Mouse (Mus musculus) ovary, postnatal 14 days (tissue): ENCODE measurements at regions not wholly inside any gene's neighbourhood (a gene's known extent, or its start where the extent isn't known, plus 50 kb on each side); places are given as distances from the start of the nearest gene placed in this dataset.

ENCODE experiments used
- DNase-seq: peaks from one replicate; pipeline ENCODE4 v3.0.0; 2022; ENCODE audit warnings: low spot score

- no peak for DNase-seq
Measured at GRCm38 (mm10) chr7:129918240-129919200, 326.9 kb downstream of the Wdr11 start.

GRCm38 (mm10) chr7:129922291-129922690, 330.6 kb downstream of the Wdr11 start:
- DNase-seq, result no peak

- no peak for DNase-seq
Measured at GRCm38 (mm10) chr7:129936731-129937130, 345.1 kb downstream of the Wdr11 start.

- DNase-seq, result no peak
Measured at GRCm38 (mm10) chr7:129937715-129938114, 346.1 kb downstream of the Wdr11 start.

GRCm38 (mm10) chr7:129938141-129938540, 346.5 kb downstream of the Wdr11 start:
- DNase-seq, result no peak

GRCm38 (mm10) chr7:129939266-129939665, 347.6 kb downstream of the Wdr11 start:
- DNase-seq, result no peak

GRCm38 (mm10) chr7:129941311-129942029, 349.8 kb downstream of the Wdr11 start:
- DNase-seq, result no peak

GRCm38 (mm10) chr7:129948613-129949110, 357.0 kb downstream of the Wdr11 start:
- no peak for DNase-seq

GRCm38 (mm10) chr7:129950456-129950855, 358.8 kb downstream of the Wdr11 start:
- no peak for DNase-seq

- no peak for DNase-seq
Measured at GRCm38 (mm10) chr7:129958379-129958778, 366.7 kb downstream of the Wdr11 start.

- DNase-seq, result no peak
Measured at GRCm38 (mm10) chr7:129962575-129962974, 370.9 kb downstream of the Wdr11 start.

GRCm38 (mm10) chr7:129964192-129964591, 372.5 kb downstream of the Wdr11 start:
- DNase-seq, result no peak

- DNase-seq, result no peak
Measured at GRCm38 (mm10) chr7:129965281-129966051, 373.8 kb downstream of the Wdr11 start.

GRCm38 (mm10) chr7:129966771-129967170, 375.1 kb downstream of the Wdr11 start:
- DNase-seq, result no peak

- no peak for DNase-seq
Measured at GRCm38 (mm10) chr7:129970201-129970600, 378.5 kb downstream of the Wdr11 start.

GRCm38 (mm10) chr7:129974206-129974605, 382.5 kb downstream of the Wdr11 start:
- DNase-seq, result no peak

- no peak for DNase-seq
Measured at GRCm38 (mm10) chr7:129974837-129975236, 383.2 kb downstream of the Wdr11 start.

- DNase-seq, result no peak
Measured at GRCm38 (mm10) chr7:129975781-129976514, 384.3 kb downstream of the Wdr11 start.

- DNase-seq, result no peak
Measured at GRCm38 (mm10) chr7:129978576-129978975, 386.9 kb downstream of the Wdr11 start.

- DNase-seq, result no peak
Measured at GRCm38 (mm10) chr7:129979337-129979736, 387.7 kb downstream of the Wdr11 start.

- DNase-seq, result no peak
Measured at GRCm38 (mm10) chr7:129980501-129980900, 388.8 kb downstream of the Wdr11 start.
